Mouse (Mus musculus) hindbrain, embryonic 11.5 days (tissue): ENCODE results near the gene Tbc1d7. TPM values are rescaled to one million over a fixed set of nuclear protein-coding genes. Genes with fewer than 3 reads are reported as not detected.

ENCODE experiments used
- ATAC-seq: fragments of 200-750 bp; cut with Nextera tagmentation; 2 replicates; pipeline ENCODE4 v1.8.0; 2017; ENCODE audit warnings: mild to moderate bottlenecking, moderate TSS enrichment, moderate library complexity; ENCODE audit not compliant: low FRiP score
- DNase-seq: peaks from one replicate; pipeline ENCODE4 v3.0.0-alpha.2; 2015; ENCODE audit warnings: low spot score
- H3K27ac ChIP-seq: fragments of 300-500 bp; sonication (generic); 2 replicates; pipeline ENCODE4 v1.5.1; 2014; ENCODE audit warnings: mild to moderate bottlenecking, low read depth, low read length
- H3K27me3 ChIP-seq: fragments of 300-500 bp; sonication (generic); 2 replicates; pipeline ENCODE4 v1.6.1; 2014; ENCODE audit warnings: mild to moderate bottlenecking, low read length, moderate library complexity, mixed read lengths; ENCODE audit not compliant: control insufficient read depth, insufficient read depth
- H3K36me3 ChIP-seq: fragments of 300-500 bp; sonication (generic); 2 replicates; pipeline ENCODE4 v1.6.1; 2014; ENCODE audit warnings: mild to moderate bottlenecking, low read length, moderate library complexity, mixed read lengths; ENCODE audit not compliant: control insufficient read depth, insufficient read depth
- H3K4me1 ChIP-seq: fragments of 300-500 bp; sonication (generic); replicated peaks from 2 replicates; pipeline ENCODE4 v1.6.1; 2014; ENCODE audit warnings: low read length, mixed read lengths; ENCODE audit not compliant: control insufficient read depth, insufficient read depth
- H3K4me2 ChIP-seq: fragments of 300-500 bp; sonication (generic); replicated peaks from 2 replicates; pipeline ENCODE4 v1.6.1; 2014; ENCODE audit warnings: mild to moderate bottlenecking, low read depth, low read length
- H3K4me3 ChIP-seq: fragments of 300-500 bp; sonication (generic); 2 replicates; pipeline ENCODE4 v1.5.1; 2014; ENCODE audit warnings: low read depth, low read length
- H3K9ac ChIP-seq: fragments of 300-500 bp; sonication (generic); 2 replicates; pipeline ENCODE4 v1.6.1; 2014; ENCODE audit warnings: low read depth, low read length
- H3K9me3 ChIP-seq: fragments of 300-500 bp; sonication (generic); 2 replicates; pipeline ENCODE4 v1.6.1; 2016; ENCODE audit warnings: low read length; ENCODE audit not compliant: control insufficient read depth
- WGBS: fragments of 180-500 bp; shearing (Covaris S2); extraction: QIAGEN DNeasy Blood & Tissue Kit; methylation state at CpG from one replicate; pipeline ENCODE4 v1.1.7; 2014; 5-methylcytosine and 5-hydroxymethylcytosine counted together
- polyA plus RNA-seq: library from polyadenylated mRNA; unstranded; fragments of >200 nt; fragmentation: Nextera tagmentation; extraction: Ambion mirVana; gene quantifications from 2 replicates; pipeline ENCODE4 v1.2.1, GENCODE M21; 2014

Gene Tbc1d7
- polyA plus RNA-seq, 1 experiment from 2014 or later = 74.8 TPM

DNA sequence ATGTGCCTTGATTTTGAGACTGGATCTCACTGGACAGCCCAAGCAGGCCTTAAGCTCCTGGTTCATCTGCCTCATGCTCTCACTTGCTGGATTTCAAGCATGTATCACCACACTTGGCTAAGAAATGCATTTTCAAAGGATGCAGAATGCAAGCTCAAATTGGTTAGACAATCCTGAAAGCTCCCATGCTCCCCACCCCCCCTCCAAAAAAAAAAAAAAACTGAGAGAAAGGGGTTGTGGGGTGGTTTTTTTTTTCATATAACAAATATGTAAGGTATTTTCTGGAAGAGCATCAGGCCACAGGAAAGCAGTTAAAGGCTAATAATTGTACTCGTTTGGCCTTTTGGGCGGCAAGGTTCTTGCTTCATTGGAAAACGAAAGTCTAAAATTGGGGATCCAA, 58.2 kb downstream of the Tbc1d7 start:
- H3K4me3 ChIP-seq = no peak overlapping the region
- no peak overlapping the region for H3K4me2 ChIP-seq
- H3K27me3 ChIP-seq = no peaks in the 10 kb centered on the region
- no peak for ATAC-seq
- no peak overlapping the region for H3K27ac ChIP-seq
- H3K9ac ChIP-seq = no peak overlapping the region
- H3K9me3 ChIP-seq = no peaks in the 10 kb centered on the region
- no peaks in the 10 kb centered on the region for H3K4me1 ChIP-seq
- H3K36me3 ChIP-seq = no peaks in the 10 kb centered on the region
- WGBS = 94% methylated on average over 3 of the region's 3 CpGs
- DNase-seq = no peak

GRCm38 (mm10) chr13:43112707-43113106, 58.6 kb downstream of the Tbc1d7 start:
- H3K27me3 ChIP-seq = no peaks in the 10 kb centered on the region
- H3K4me3 ChIP-seq = no peak overlapping the region
- DNase-seq (no peak), ATAC-seq (no peak)
- no peaks in the 10 kb centered on the region for H3K4me1 ChIP-seq
- no peak overlapping the region for H3K27ac ChIP-seq
- no peak overlapping the region for H3K4me2 ChIP-seq
- 88% methylated on average over 3 of the region's 3 CpGs for WGBS
- H3K9me3 ChIP-seq = no peaks in the 10 kb centered on the region
- no peak overlapping the region for H3K9ac ChIP-seq
- no peaks in the 10 kb centered on the region for H3K36me3 ChIP-seq

DNA sequence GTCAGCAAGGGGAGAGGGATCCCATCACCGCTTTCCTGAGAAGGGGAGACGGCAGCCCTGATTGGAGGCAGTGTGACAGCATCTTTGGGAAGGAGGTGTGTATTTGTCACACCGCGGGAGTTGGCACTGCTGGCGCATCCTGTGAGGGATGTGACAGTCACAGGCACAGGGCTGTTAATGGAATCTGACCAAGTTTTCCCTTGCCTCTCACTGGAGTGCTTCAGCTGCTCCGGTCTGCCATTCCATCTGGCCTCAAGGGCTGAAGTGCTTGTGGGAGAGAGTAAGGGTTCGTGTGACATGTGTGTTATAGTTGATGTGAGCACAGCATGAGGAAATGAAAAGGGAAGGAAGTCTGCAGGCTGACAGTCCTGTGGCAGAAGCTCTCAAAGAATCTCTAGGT, 59.0 kb downstream of the Tbc1d7 start:
- no peaks in the 10 kb centered on the region for H3K4me1 ChIP-seq
- DNase-seq (no peak), ATAC-seq (no peak)
- H3K27ac ChIP-seq = no peak overlapping the region
- H3K9me3 ChIP-seq = no peaks in the 10 kb centered on the region
- H3K27me3 ChIP-seq = no peaks in the 10 kb centered on the region
- H3K4me3 ChIP-seq = no peak overlapping the region
- no peak overlapping the region for H3K4me2 ChIP-seq
- H3K9ac ChIP-seq = no peak overlapping the region
- H3K36me3 ChIP-seq = no peaks in the 10 kb centered on the region
- WGBS = 70% methylated on average over 7 of the region's 7 CpGs

DNA sequence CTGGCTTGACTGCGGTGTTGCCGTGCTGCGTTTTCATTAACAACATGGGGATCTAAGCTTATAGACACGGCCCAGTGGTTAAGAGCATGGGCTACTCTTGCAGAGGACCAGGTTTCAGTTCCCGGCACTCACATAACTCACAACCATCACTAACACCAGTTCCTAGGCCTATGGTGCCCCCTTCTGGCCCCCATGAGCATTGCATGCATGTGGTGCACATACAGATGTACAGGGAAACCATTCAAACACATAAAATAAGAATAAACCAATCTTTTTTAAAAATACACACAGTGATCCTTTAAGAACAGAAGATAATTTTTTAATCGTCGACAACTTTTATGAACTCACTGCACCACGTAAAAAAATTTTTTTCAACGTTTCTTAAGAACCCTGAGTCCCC, 66.8 kb downstream of the Tbc1d7 start:
- WGBS = 93% methylated on average over 9 of the region's 9 CpGs

DNA sequence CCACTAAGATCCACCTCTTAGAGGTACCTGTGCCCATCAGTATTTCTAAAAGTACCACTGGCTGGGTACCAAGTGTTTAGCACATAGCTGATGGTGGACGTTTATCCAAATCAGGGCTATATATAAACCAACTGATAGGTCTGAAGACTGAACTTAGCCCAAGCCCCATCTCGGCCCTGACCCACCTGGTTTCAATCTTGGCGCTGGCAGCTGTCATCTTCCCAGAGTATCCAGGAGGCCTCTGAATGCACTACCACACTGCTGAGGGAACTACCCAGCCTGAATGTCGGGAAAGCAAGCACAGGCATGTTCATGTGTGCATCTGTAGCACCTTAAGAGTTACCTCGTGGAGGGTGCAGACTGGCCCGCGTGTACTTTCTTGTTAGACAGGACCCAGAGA, 68.4 kb downstream of the Tbc1d7 start:
- WGBS = 89% methylated on average over 7 of the region's 7 CpGs
- no peak for ATAC-seq
- H3K27ac ChIP-seq = no peak overlapping the region
- H3K36me3 ChIP-seq = no peaks in the 10 kb centered on the region
- no peaks in the 10 kb centered on the region; the same call in 1 of the 2 replicates for H3K9me3 ChIP-seq
- H3K4me3 ChIP-seq = no peak overlapping the region
- no peak overlapping the region for H3K4me2 ChIP-seq
- no peaks in the 10 kb centered on the region for H3K4me1 ChIP-seq
- DNase-seq = no peak
- H3K27me3 ChIP-seq = no peaks in the 10 kb centered on the region
- H3K9ac ChIP-seq = no peak overlapping the region

More for the DNA sequence above, 66.8 kb downstream of the Tbc1d7 start:
- H3K36me3 ChIP-seq = no peaks in the 10 kb centered on the region
- no peak for ATAC-seq
- no peaks in the 10 kb centered on the region; the same call in 1 of the 2 replicates for H3K9me3 ChIP-seq
- H3K27me3 ChIP-seq = no peaks in the 10 kb centered on the region
- no peak overlapping the region for H3K9ac ChIP-seq
- no peak overlapping the region for H3K4me2 ChIP-seq
- DNase-seq = no peak
- H3K27ac ChIP-seq = no peak overlapping the region
- no peaks in the 10 kb centered on the region for H3K4me1 ChIP-seq
- H3K4me3 ChIP-seq = no peak overlapping the region

Other genes with a start within 250 kb of the Tbc1d7 start
- 0.71 and 0.77 TPM in 2 replicates for gene Gfod1, start 132.7 kb upstream of the Tbc1d7 start, polyA plus RNA-seq
- 23.7 and 25.6 TPM in 2 replicates for gene Sirt5, start 194.0 kb upstream of the Tbc1d7 start, polyA plus RNA-seq
- 201 and 215 TPM in 2 replicates for gene Nol7, start 226.9 kb upstream of the Tbc1d7 start, polyA plus RNA-seq